Mouse (Mus musculus): ENCODE measurements at regions not wholly inside any gene's neighbourhood (a gene's known extent, or its start where the extent isn't known, plus 50 kb on each side); places are given as distances from the start of the nearest gene placed in this dataset.

GRCm38 (mm10) chr12:13729901-13730637 is 421.8 kb downstream of the Fam84a start:
- TF ChIP-seq CTCF (IDR thresholded peaks at IDR 0.05; ENCODE audit: low read depth, low read length), result no peak
- TF ChIP-seq POLR2A (IDR thresholded peaks at IDR 0.05; ENCODE audit: borderline replicate concordance, low read depth, low read length), result no peak
